Mouse (Mus musculus) yolk sac, embryonic 10.5 days (tissue): ENCODE measurements around the gene Zfp212.
"Not testable (repeated sequence)": the region's sequence is repeated elsewhere in the genome, so short reads cannot be mapped to it uniquely, and the experiment has no call there.

Experiments used
- DNase-seq: peaks from one replicate; pipeline ENCODE4 v3.0.0-alpha.2; 2017; ENCODE audit warnings: low spot score

The Zfp212 gene

GRCm38 (mm10) chr6:47943021-47943691 is 22.9 kb downstream of the Zfp212 start:
- DNase-seq, result peak; percentile 80

GRCm38 (mm10) chr6:47943721-47944120 is 23.4 kb downstream of the Zfp212 start:
- no peak for DNase-seq

GRCm38 (mm10) chr6:47947388-47947787 is 27.1 kb downstream of the Zfp212 start:
- no peak for DNase-seq

GRCm38 (mm10) chr6:47953191-47953726 is 33.0 kb downstream of the Zfp212 start, which contains the start of gene Zfp956:
Gene Zfp956, plus strand, starts transcription at chr6:47953390.
- peak; percentile 96 for DNase-seq

GRCm38 (mm10) chr6:47954425-47954824 is 34.1 kb downstream of the Zfp212 start:
- no peak for DNase-seq

GRCm38 (mm10) chr6:47957816-47958215 is 37.5 kb downstream of the Zfp212 start:
- DNase-seq, result no peak

GRCm38 (mm10) chr6:47960685-47961421 is 40.6 kb downstream of the Zfp212 start:
- DNase-seq, result no peak

- DNase-seq, result no peak
Observed at GRCm38 (mm10) chr6:47963051-47963450, 42.8 kb downstream of the Zfp212 start.

GRCm38 (mm10) chr6:47968166-47968565 is 47.9 kb downstream of the Zfp212 start:
- not testable (repeated sequence) for DNase-seq

- DNase-seq, result no peak
Observed at GRCm38 (mm10) chr6:47974599-47974998, 54.3 kb downstream of the Zfp212 start.

- peak; percentile 82 for DNase-seq
Observed at GRCm38 (mm10) chr6:47978897-47979368, 58.7 kb downstream of the Zfp212 start.
